Mouse (Mus musculus) heart, embryonic 10.5 days (tissue): ENCODE results near the gene Ier3. TPM values are rescaled to one million over a fixed set of nuclear protein-coding genes. Genes with fewer than 3 reads are reported as not detected.

ENCODE experiments used
- DNase-seq: peaks from one replicate; pipeline ENCODE4 v3.0.0-alpha.2; 2017; ENCODE audit warnings: low spot score
- H3K27ac ChIP-seq: fragments of 300-500 bp; sonication (generic); 2 replicates; pipeline ENCODE4 v1.5.1; 2016; ENCODE audit warnings: mild to moderate bottlenecking
- H3K27me3 ChIP-seq: fragments of 300-500 bp; sonication (generic); 2 replicates; pipeline ENCODE4 v1.6.1; 2016; ENCODE audit warnings: mild to moderate bottlenecking; ENCODE audit not compliant: poor library complexity, insufficient read depth, severe bottlenecking
- H3K36me3 ChIP-seq: fragments of 300-500 bp; sonication (generic); 2 replicates; pipeline ENCODE4 v1.6.1; 2016; ENCODE audit warnings: mild to moderate bottlenecking, moderate library complexity
- H3K4me1 ChIP-seq: fragments of 300-500 bp; sonication (generic); 2 replicates; pipeline ENCODE4 v1.6.1; 2016; ENCODE audit warnings: mild to moderate bottlenecking
- H3K4me3 ChIP-seq: fragments of 300-500 bp; sonication (generic); 2 replicates; pipeline ENCODE4 v1.5.1; 2016; ENCODE audit warnings: mild to moderate bottlenecking, moderate library complexity
- H3K9me3 ChIP-seq: fragments of 300-500 bp; sonication (generic); 2 replicates; pipeline ENCODE4 v1.6.1; 2016; ENCODE audit warnings: mild to moderate bottlenecking, moderate library complexity
- WGBS: fragments of 180-500 bp; shearing (Covaris S2); methylation state at CpG from one replicate; pipeline ENCODE4 v1.1.7; 2016; 5-methylcytosine and 5-hydroxymethylcytosine counted together
- polyA plus RNA-seq: library from polyadenylated mRNA; unstranded; fragments of >200 nt; fragmentation: Nextera tagmentation; extraction: Ambion mirVana; gene quantifications from 2 replicates; pipeline ENCODE4 v1.2.1, GENCODE M21; 2016

Gene Ier3
- polyA plus RNA-seq, 1 experiment from 2014 or later = 13.2 TPM

DNA sequence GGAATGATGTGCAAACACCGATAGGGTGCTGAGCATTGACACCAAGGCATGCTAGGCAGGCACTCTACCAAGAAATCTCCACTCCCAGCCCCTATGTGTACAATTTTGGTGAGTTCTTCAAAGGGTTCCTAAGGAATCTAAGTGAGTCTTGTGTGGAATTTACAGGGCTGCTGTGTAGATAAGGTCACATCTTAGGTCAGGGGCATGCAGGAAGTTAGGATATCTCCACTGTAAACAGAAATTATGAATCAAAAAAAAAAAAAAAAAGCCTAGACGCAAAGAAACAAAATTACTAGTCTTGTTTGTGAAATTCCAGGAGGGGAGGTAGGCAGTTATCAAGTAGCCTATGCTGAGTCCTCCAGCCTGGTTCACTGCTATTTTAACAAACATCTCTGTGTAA is 28.6 kb upstream of the Ier3 start:
- Histone ChIP-seq H3K36me3 (no peaks in the 10 kb centered on the region), H3K4me1 (no peaks in the 10 kb centered on the region), H3K27ac (no peak overlapping the region), H3K9me3 (no peaks in the 10 kb centered on the region), H3K4me3 (no peak overlapping the region), H3K27me3 (0 out of 2 replicates have a peak, but pooled peaks cover 5% of the 10 kb centered on the region)
- DNase-seq = no peak
- 73% methylated on average over 2 of the region's 2 CpGs for WGBS

DNA sequence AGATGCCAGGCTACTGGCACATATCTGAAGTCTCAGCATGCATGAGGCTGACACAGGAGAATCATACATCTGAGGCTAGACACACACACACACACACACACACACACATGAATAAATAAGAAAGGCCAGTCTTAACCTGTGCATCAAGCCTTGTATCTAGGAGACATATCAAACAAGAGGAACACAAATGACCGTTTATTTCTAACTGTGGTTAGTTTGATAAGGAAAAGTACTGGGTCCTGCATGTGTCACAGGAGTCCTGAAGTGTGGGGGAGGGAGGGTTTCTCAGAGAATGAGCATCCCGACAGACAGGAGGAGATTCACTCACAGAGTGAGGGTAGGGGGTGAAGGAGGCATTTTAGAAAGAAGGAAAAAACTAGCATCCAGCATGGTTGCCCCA is 26.4 kb upstream of the Ier3 start:
- no peak overlapping the region for H3K27ac ChIP-seq
- H3K4me1 ChIP-seq = no peaks in the 10 kb centered on the region
- 30% methylated on average over 2 of the region's 2 CpGs for WGBS
- no peaks in the 10 kb centered on the region for H3K36me3 ChIP-seq
- 0 out of 2 replicates have a peak, but pooled peaks cover 5% of the 10 kb centered on the region for H3K27me3 ChIP-seq
- no peak overlapping the region for H3K4me3 ChIP-seq
- H3K9me3 ChIP-seq = no peaks in the 10 kb centered on the region
- DNase-seq = no peak

DNA sequence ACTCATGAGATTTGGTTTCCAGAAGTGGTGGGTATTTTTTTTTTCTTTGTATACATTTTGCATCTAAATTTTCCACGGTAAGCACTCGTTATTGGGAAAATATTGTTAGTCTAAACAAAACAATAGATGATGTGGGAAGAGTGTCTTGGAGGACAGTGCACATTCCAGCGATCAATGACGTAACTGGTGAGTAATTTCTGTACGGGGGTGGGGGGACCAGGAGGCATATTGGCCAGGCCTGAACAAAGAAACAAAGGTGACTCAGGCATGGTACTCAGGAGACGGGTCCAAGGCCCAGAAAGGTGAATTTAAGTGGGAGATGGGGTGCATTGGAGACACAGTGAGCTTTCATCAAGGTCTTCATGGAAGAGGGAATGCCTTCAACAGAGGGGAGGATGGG is 25.8 kb upstream of the Ier3 start:
- Histone ChIP-seq H3K9me3 (no peaks in the 10 kb centered on the region), H3K27me3 (0 out of 2 replicates have a peak, but pooled peaks cover 5% of the 10 kb centered on the region), H3K4me1 (no peaks in the 10 kb centered on the region), H3K4me3 (no peak overlapping the region), H3K27ac (no peak overlapping the region), H3K36me3 (no peaks in the 10 kb centered on the region)
- no peak for DNase-seq
- WGBS = 74% methylated on average over 6 of the region's 6 CpGs

DNA sequence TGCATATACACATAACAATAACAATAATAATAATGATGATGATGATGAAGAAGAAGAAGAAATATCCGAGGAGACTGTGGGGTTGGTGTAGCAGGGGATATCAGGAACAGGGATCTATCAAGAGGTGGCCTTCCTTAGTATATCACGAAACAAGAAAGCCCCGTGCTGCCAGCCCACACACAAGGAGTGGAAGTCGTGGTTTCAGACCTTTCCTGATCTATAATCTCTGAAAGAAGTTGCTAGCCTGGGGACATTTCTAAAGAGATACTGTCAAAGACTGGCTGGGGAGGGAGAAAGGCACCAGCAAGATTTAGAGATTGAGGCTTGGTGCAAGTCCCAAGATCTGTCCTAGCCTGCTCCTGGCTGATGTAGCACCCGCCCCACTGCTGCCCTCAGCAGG is 24.6 kb upstream of the Ier3 start:
- H3K27ac ChIP-seq = no peak overlapping the region
- H3K36me3 ChIP-seq = no peaks in the 10 kb centered on the region
- H3K9me3 ChIP-seq = no peaks in the 10 kb centered on the region
- 64% methylated on average over 5 of the region's 5 CpGs for WGBS
- H3K4me1 ChIP-seq = no peaks in the 10 kb centered on the region
- H3K27me3 ChIP-seq = no peaks in the 10 kb centered on the region
- H3K4me3 ChIP-seq = no peak overlapping the region
- DNase-seq = no peak

DNA sequence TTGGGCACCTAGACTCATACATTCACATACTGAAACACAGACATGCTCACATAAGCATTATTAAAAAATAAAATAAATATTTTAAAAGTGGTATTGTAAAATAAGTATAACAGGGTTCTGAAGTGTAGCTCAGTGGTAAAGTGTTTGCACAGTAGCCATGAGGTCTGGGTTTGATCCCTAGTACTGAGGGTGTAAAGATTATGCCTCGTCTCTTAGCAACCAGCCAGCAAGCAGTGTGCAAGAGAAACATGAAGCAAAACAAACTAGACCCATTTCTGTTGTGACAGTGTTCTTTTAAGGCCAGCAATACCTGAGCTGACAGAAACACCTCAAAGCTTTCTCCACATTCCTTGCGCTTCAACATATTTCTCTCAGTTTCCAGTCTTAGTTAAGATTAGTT is 20.6 kb upstream of the Ier3 start:
- WGBS = 82% methylated on average over 2 of the region's 2 CpGs
- no peak for DNase-seq
- no peaks in the 10 kb centered on the region for H3K27me3 ChIP-seq
- H3K27ac ChIP-seq = no peak overlapping the region
- H3K4me1 ChIP-seq = peaks cover 12% of the 10 kb centered on the region; the same call in 1 of the 2 replicates
- H3K4me3 ChIP-seq = no peak overlapping the region
- H3K36me3 ChIP-seq = no peaks in the 10 kb centered on the region
- no peaks in the 10 kb centered on the region for H3K9me3 ChIP-seq

DNA sequence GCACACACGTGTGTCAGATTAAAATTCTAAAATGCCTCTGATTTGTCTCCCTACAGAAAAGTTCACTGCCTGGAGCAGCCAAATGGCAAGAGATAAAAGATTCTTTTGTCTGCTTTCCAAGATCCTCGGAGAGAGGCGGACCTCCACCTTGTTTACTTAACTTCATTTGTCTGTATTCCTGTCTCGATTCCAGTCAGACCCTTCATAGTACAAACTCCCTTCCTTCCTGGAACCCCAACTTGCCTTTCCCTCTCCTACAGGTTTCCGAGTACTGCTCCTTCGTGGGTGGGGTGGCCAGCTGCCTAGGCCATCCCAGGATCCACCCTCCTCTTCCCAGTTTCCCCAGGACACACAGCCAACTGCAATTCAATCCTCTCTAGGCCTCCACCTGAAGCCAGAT is 18.5 kb upstream of the Ier3 start:
- Histone ChIP-seq H3K4me3 (no peak overlapping the region), H3K4me1 (peaks cover 12% of the 10 kb centered on the region; the same call in 1 of the 2 replicates), H3K9me3 (no peaks in the 10 kb centered on the region), H3K27me3 (no peaks in the 10 kb centered on the region), H3K36me3 (no peaks in the 10 kb centered on the region), H3K27ac (no peak overlapping the region)
- no peak for DNase-seq
- 67% methylated on average over 6 of the region's 6 CpGs for WGBS

DNA sequence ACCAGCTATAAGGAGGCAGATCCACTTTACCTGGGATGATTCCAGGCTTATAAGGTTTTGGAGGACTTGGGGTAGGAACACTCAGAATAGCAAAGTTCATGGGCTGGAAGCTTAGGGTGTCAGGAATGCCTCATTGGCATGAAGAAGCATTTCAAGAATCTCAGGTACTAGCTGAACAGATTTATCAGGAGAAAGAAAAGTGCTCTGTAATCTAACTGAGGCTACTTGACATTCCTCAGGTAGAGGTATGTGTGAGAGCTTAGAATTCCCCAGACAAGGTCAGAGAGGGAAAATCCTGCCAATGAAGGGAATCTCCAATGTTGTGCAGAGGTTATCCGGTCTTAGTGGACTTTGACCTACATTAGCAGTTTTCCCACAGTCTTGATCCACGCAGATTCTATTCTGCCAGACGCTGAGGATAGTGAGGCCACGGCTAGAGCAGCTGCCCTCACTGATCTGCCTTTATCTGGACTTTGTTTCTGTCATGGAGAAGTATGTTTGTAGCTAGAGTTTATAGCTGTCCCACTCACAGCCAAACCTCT is 17.6 kb upstream of the Ier3 start:
- Histone ChIP-seq H3K36me3 (no peaks in the 10 kb centered on the region), H3K4me3 (no peak overlapping the region), H3K27ac (peak overlapping the region; percentile 59; the same call in 1 of the 2 replicates), H3K9me3 (no peaks in the 10 kb centered on the region), H3K27me3 (no peaks in the 10 kb centered on the region), H3K4me1 (peaks cover 12% of the 10 kb centered on the region; the same call in 1 of the 2 replicates)
- DNase-seq = no peak
- 50% methylated on average over 4 of the region's 4 CpGs for WGBS

DNA sequence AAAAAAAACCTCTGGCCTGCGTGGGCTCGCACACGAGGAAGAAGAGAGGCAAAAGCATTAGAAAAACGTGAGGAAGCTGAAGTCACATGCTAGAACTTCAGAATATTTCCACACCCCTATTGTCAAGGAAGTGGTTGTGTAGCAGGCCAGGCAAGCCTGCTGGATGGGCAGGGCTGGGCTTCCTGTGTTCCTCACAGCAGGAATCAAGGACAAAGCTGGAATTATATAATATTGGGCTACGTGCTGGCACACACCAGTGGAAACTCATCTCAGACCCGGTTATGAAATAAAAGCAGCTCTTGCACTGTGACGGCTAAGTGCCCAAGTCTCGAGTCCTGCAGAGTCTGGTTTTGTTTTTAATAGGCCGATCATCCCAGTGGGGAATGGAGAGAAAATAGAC is 13.4 kb upstream of the Ier3 start:
- no peaks in the 10 kb centered on the region for H3K27me3 ChIP-seq
- peaks cover 21% of the 10 kb centered on the region for H3K4me1 ChIP-seq
- no peak overlapping the region for H3K27ac ChIP-seq
- H3K36me3 ChIP-seq = no peaks in the 10 kb centered on the region
- H3K4me3 ChIP-seq = no peak overlapping the region
- no peaks in the 10 kb centered on the region for H3K9me3 ChIP-seq
- no peak for DNase-seq
- WGBS = 77% methylated on average over 9 of the region's 9 CpGs

DNA sequence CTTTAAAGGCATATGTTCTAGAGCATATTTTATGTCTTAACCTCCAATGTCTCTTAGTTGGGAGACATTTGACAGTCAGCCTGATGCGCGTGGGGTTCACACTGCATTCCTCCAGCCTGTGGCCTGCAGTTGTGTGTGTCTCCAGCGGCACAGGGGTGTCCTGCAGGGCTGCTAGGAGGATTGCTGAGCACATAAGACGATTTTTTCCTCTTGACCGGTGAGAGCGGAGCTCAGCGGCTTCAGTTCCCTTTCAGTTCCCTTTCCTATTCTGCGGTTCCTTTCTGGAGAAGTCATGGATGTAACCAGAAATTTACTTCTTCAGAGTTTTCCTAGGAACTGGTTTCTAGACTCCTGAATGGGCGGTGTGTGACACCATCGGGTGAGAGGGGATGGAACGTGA is 12.1 kb upstream of the Ier3 start:
- WGBS = 81% methylated on average over 11 of the region's 11 CpGs
- Histone ChIP-seq H3K4me3 (no peak overlapping the region), H3K4me1 (peaks cover 22% of the 10 kb centered on the region), H3K36me3 (no peaks in the 10 kb centered on the region), H3K27ac (no peak overlapping the region), H3K27me3 (no peaks in the 10 kb centered on the region), H3K9me3 (no peaks in the 10 kb centered on the region)
- no peak for DNase-seq

DNA sequence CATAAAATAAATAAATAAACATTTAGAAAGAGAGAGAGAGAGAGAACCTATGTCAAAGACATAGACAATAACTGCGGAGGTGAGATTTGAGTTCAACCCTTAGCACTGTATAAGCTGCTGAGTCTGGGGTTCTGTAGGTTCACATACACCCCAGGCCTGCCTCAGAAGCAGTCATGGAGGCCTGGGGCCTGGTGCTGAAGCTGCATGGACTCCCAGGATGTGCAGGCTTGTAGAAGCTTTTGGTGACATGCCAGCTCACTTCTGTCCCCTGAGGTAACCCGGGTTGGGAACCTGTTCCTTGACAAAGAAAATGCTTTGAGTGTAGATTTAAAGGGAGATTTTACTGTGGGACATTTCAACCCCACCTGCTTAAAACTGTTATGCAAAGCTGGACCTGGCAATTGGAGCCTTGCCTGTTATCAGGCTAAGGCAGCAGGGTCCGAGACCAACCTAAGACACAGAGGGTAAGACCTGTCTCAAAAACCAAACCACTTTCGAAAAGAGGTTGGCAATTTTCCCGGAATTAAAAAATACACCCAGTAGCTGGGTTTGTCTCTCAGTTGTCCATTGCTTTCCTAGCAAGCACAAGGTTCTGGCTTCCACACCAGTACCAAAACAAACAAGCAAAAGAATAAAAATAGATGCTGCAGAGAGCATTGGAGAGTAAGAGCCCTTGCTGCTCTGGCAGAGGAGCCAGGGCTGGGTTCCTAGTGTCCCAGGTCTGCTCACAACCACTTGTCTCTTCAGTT is 10.4 kb upstream of the Ier3 start:
- Histone ChIP-seq H3K36me3 (no peaks in the 10 kb centered on the region), H3K27me3 (no peaks in the 10 kb centered on the region), H3K4me3 (no peak overlapping the region), H3K27ac (no peak overlapping the region), H3K4me1 (peaks cover 38% of the 10 kb centered on the region), H3K9me3 (no peaks in the 10 kb centered on the region)
- DNase-seq = no peak
- WGBS = 85% methylated on average over 5 of the region's 5 CpGs

DNA sequence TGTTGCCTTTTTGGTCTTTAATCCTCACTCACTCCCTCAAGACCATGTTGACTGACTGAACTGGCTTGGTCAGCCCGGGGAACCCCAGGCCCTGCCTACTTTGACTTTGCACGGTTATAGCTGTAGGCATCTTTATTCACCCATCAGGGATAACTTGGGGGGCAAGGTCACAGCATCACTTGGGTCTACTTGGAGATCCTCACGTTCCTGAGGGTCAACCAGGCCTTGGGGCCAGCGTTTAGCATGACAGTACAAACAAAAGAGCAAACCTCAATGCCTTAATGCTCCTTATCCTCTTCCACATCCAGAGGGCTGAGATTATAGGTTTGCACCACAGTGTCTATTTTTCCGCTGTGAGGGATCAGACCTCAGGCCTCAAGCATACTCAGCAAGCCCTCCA is 9.2 kb upstream of the Ier3 start:
- Histone ChIP-seq H3K4me1 (peaks cover 47% of the 10 kb centered on the region), H3K27me3 (no peaks in the 10 kb centered on the region), H3K4me3 (no peak overlapping the region), H3K36me3 (no peaks in the 10 kb centered on the region), H3K9me3 (no peaks in the 10 kb centered on the region), H3K27ac (peak overlapping the region; percentile 70; the same call in 1 of the 2 replicates)
- no peak for DNase-seq
- WGBS = 79% methylated on average over 5 of the region's 5 CpGs

DNA sequence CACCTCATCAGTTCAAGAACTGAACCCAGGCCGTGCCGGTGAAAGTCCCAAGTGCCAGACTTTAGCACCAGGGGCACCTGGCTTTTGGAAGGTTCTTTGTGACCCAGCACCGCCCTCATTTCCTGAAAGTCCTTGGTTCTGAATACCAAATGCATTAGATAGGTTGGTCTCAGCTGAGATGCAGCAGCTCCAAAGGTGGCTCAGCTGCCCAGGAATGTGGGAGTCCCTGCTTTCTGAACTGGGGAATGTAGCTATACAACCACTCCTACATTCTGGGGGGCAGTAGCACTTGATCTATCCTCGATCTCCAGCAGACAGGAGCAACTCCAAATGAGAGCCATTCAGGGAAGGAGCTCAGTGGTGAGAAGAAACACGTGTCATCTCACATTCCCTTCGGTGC is 8.7 kb upstream of the Ier3 start:
- H3K36me3 ChIP-seq = no peaks in the 10 kb centered on the region
- DNase-seq = no peak
- H3K4me1 ChIP-seq = peaks cover 50% of the 10 kb centered on the region
- H3K27ac ChIP-seq = peak overlapping the region; percentile 70; the same call in 1 of the 2 replicates
- whole genome bisulfite sequencing = 65% methylated on average over 6 of the region's 6 CpGs
- no peaks in the 10 kb centered on the region for H3K9me3 ChIP-seq
- H3K4me3 ChIP-seq = no peak overlapping the region
- H3K27me3 ChIP-seq = no peaks in the 10 kb centered on the region

DNA sequence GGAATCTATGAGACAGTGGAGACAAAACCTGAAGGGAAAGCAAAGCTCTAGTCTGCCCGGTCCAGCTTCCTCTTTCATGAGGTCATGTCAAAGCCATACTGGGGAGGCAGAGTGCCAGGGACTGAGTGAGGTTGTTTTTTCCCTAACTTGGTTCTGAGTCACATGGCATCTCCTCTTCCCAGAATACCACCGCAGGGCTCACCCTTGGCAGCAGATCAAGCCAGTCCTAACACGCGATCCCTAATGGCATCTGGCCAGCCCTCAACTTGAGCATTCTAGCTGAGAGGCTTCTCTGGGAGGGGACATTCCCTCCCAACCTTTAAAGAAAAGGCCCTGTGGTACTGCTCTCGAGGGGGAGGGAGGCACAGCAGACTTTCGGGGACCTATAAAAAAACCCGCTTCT is 8.2 kb upstream of the Ier3 start:
- peaks cover 50% of the 10 kb centered on the region for H3K4me1 ChIP-seq
- H3K36me3 ChIP-seq = no peaks in the 10 kb centered on the region
- 45% methylated on average over 7 of the region's 7 CpGs for WGBS
- peak overlapping the region; percentile 70 for H3K27ac ChIP-seq
- DNase-seq = peak; percentile 81
- H3K4me3 ChIP-seq = no peak overlapping the region
- no peaks in the 10 kb centered on the region for H3K27me3 ChIP-seq
- no peaks in the 10 kb centered on the region for H3K9me3 ChIP-seq
